Mouse (Mus musculus): ENCODE results near the gene Msl1. TPM values are rescaled to one million over a fixed set of nuclear protein-coding genes. Genes with fewer than 3 reads are reported as not detected.

Gene Msl1
- polyA plus RNA-seq, 1 experiment from 2014 or later = 33.6 TPM

DNA sequence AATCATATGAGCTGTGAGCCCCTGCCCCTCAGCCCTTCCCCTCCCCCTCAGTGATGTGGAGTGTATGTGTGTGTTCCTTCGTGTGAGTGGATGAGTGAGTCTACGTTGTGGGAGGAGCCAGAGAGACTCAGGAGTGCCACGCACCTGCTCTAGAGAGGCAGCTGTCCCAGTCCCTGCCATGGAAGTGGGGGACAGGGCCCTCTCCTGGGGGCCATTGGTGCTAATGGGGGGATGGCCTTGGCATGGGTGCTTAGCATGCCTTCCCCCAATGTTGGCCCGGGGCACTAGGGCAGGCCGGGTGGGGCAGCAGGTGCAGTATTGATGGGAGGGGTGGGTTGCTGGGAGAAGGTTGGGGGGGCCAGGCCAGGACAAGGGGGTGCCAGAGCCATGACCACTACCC is 28.5 kb upstream of the Msl1 start:
- Histone ChIP-seq H3K9ac (no peak overlapping the region), H3K27ac (peak overlapping the region; percentile 49; the same call in 1 of the 2 replicates), H3K27me3 (replicated peaks) (no peaks in the 10 kb centered on the region), H3K4me3 (no peak overlapping the region), H3K9me3 (no peaks in the 10 kb centered on the region), H3K4me1 (peaks cover 38% of the 10 kb centered on the region), H3K36me3 (replicated peaks) (peaks cover 39% of the 10 kb centered on the region), H3K4me2 (no peak overlapping the region)
- ATAC-seq (replicated peaks) = 0 out of 2 replicates have a peak, but pooled peaks have one; percentile 28
- 34% methylated on average over 5 of the region's 5 CpGs for WGBS

DNA sequence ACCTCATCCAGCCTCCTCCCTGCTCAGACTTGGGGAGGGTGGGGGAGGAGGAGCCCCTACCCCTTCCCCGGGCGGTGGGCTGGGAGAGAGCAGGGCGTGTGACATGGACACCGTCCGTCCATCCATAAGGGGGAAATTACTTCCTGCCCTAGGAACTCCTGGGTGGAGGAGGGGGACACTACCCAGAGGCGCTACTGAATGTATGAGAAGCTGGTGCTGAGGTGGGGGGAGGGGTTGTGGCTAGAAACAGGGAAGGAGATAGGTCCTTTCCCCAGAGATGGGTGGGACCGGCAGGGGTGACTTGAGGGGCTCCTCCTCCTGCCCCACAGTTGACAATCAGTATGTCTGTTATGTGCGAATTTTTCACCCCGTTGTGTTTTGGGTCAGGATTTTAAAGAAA is 28.0 kb upstream of the Msl1 start:
- 0 out of 2 replicates have a peak, but pooled peaks have one; percentile 31 for ATAC-seq (replicated peaks)
- H3K9me3 ChIP-seq = no peaks in the 10 kb centered on the region
- WGBS = 17% methylated on average over 9 of the region's 9 CpGs
- H3K4me1 ChIP-seq = peaks cover 38% of the 10 kb centered on the region
- peak overlapping the region; percentile 49; the same call in 1 of the 2 replicates for H3K27ac ChIP-seq
- no peak overlapping the region for H3K4me2 ChIP-seq
- H3K27me3 ChIP-seq (replicated peaks) = no peaks in the 10 kb centered on the region
- H3K4me3 ChIP-seq = no peak overlapping the region
- H3K36me3 ChIP-seq (replicated peaks) = peaks cover 35% of the 10 kb centered on the region
- no peak overlapping the region for H3K9ac ChIP-seq

- Histone ChIP-seq H3K9ac (no peak overlapping the region), H3K27me3 (replicated peaks) (no peaks in the 10 kb centered on the region), H3K4me3 (no peak overlapping the region), H3K4me2 (peak overlapping the region; percentile 6; the same call in 1 of the 2 replicates), H3K9me3 (no peaks in the 10 kb centered on the region), H3K36me3 (replicated peaks) (peaks cover 31% of the 10 kb centered on the region), H3K27ac (peak overlapping the region; percentile 49), H3K4me1 (peaks cover 40% of the 10 kb centered on the region)
- no peak for ATAC-seq (replicated peaks)
- 14% methylated on average over 4 of the region's 4 CpGs for WGBS
Observed at GRCm38 (mm10) chr11:98767713-98768112, 27.6 kb upstream of the Msl1 start.

- 18% methylated on average over 39 of the region's 39 CpGs for WGBS
Observed at GRCm38 (mm10) chr11:98768127-98769006, 26.9 kb upstream of the Msl1 start.

DNA sequence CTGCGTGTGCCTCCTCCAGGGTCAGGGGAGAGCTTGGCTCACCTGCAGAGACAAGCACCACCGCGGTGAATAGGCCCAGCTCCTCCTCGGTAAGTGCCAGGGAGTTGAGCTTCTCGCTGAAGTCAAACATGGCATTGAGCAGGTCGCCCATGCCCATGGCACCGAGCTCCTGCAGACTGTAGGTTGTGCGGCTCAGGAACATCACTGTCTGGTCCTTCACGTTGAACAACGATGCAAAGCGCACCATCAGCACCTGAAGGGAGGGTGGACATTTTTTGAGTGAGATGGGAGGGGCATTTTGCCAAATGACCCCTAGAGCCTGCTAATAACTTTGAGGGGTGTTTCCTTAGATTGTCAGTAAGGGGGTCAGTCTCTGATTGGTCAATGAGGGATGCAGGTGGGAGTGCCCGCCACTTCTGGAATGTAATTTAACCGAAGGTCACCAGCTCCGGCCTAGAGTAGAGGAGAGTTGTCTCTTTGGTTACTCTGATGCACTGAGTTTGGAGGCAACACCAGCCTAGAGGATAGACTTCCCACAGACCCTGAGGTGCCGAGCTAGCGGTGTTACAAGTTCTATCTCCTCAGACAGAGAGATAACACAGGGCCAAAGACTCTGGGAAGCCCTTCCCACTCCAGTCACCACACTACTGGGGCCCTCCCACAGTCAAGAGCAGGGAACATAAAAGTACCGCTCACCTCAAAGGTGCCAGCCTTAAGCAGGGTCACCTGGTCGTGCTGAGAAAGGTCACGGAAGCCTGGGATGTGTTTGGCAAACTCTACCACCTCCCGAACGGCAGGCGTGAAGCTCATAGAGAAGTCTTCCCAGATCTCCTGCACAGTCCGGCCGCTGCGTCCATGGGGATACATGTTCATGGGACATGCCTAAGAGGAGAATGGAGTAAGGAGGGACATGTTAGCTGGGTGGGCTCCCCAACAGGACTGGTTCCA is 26.0 kb upstream of the Msl1 start:
- Histone ChIP-seq H3K4me3 (no peak overlapping the region), H3K36me3 (replicated peaks) (peaks cover 16% of the 10 kb centered on the region), H3K4me2 (no peak overlapping the region), H3K9ac (no peak overlapping the region), H3K9me3 (no peaks in the 10 kb centered on the region), H3K27me3 (replicated peaks) (no peaks in the 10 kb centered on the region), H3K4me1 (peaks cover 53% of the 10 kb centered on the region), H3K27ac (no peak overlapping the region)
- 91% methylated on average over 25 of the region's 25 CpGs for WGBS
- no peak for ATAC-seq (replicated peaks)

More at GRCm38 (mm10) chr11:98768127-98769006, 26.9 kb upstream of the Msl1 start:
- Histone ChIP-seq H3K27me3 (replicated peaks) (no peaks in the 10 kb centered on the region), H3K36me3 (replicated peaks) (peaks cover 25% of the 10 kb centered on the region), H3K9ac (no peak overlapping the region), H3K4me1 (peaks cover 44% of the 10 kb centered on the region), H3K4me3 (no peak overlapping the region), H3K4me2 (peak overlapping the region; percentile 6; the same call in 1 of the 2 replicates), H3K9me3 (no peaks in the 10 kb centered on the region), H3K27ac (peak overlapping the region; percentile 49)
- no peak for ATAC-seq (replicated peaks)

GRCm38 (mm10) chr11:98770096-98770975 is 25.0 kb upstream of the Msl1 start:
- ATAC-seq (replicated peaks) = no peak
- Histone ChIP-seq H3K4me3 (no peak overlapping the region), H3K27me3 (replicated peaks) (no peaks in the 10 kb centered on the region), H3K9ac (no peak overlapping the region), H3K36me3 (replicated peaks) (peaks cover 10% of the 10 kb centered on the region; the same call in 1 of the 2 replicates), H3K9me3 (no peaks in the 10 kb centered on the region), H3K4me1 (peaks cover 57% of the 10 kb centered on the region), H3K27ac (no peak overlapping the region), H3K4me2 (no peak overlapping the region)
- 95% methylated on average over 26 of the region's 26 CpGs for WGBS

GRCm38 (mm10) chr11:98771131-98771530 is 24.2 kb upstream of the Msl1 start:
- H3K27ac ChIP-seq = no peak overlapping the region
- H3K27me3 ChIP-seq (replicated peaks) = no peaks in the 10 kb centered on the region
- H3K36me3 ChIP-seq (replicated peaks) = peaks cover 10% of the 10 kb centered on the region; the same call in 1 of the 2 replicates
- peaks cover 58% of the 10 kb centered on the region for H3K4me1 ChIP-seq
- H3K4me2 ChIP-seq = no peak overlapping the region
- H3K9ac ChIP-seq = no peak overlapping the region
- WGBS = 92% methylated on average over 18 of the region's 18 CpGs
- H3K4me3 ChIP-seq = no peak overlapping the region
- no peaks in the 10 kb centered on the region for H3K9me3 ChIP-seq
- ATAC-seq (replicated peaks) = no peak

DNA sequence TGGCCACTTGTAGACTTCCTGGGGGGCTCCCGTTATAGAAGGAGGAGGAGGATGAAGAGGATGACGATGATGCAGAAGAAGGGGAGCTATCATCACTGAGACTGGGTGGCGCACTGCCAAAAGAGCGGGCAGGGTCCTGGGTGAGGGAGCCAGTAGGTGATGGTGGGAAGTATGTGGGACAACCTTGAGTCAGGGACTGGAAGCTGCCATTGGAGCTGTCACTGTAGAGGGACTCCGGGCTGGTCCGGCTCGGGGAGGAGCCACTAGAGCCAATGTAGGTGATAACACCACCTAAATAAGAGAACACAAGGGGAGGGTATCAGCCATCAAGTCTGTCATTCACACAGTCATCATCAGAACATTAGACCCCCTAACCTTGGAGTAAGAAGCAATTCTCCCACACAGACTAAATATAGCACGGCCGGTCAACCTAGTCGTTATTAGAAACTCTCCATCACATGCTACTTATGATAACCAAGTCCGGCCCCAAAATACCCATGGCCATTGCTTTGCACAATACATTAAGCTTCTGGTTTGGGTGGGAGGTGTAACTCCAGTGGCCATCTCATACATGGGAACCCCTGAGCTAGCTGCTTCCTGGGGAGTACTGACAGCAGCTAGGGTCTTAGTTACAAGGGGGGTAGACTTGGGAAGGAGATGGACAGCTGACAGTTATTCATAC is 23.3 kb upstream of the Msl1 start:
- Histone ChIP-seq H3K4me3 (no peak overlapping the region), H3K4me2 (no peak overlapping the region), H3K9ac (no peak overlapping the region), H3K4me1 (peaks cover 57% of the 10 kb centered on the region), H3K36me3 (replicated peaks) (peaks cover 10% of the 10 kb centered on the region; the same call in 1 of the 2 replicates), H3K9me3 (no peaks in the 10 kb centered on the region), H3K27me3 (replicated peaks) (no peaks in the 10 kb centered on the region), H3K27ac (no peak overlapping the region)
- 95% methylated on average over 11 of the region's 11 CpGs for WGBS
- no peak for ATAC-seq (replicated peaks)

GRCm38 (mm10) chr11:98772667-98773171 is 22.6 kb upstream of the Msl1 start:
- WGBS = 79% methylated on average over 8 of the region's 8 CpGs
- no peak overlapping the region for H3K4me2 ChIP-seq

DNA sequence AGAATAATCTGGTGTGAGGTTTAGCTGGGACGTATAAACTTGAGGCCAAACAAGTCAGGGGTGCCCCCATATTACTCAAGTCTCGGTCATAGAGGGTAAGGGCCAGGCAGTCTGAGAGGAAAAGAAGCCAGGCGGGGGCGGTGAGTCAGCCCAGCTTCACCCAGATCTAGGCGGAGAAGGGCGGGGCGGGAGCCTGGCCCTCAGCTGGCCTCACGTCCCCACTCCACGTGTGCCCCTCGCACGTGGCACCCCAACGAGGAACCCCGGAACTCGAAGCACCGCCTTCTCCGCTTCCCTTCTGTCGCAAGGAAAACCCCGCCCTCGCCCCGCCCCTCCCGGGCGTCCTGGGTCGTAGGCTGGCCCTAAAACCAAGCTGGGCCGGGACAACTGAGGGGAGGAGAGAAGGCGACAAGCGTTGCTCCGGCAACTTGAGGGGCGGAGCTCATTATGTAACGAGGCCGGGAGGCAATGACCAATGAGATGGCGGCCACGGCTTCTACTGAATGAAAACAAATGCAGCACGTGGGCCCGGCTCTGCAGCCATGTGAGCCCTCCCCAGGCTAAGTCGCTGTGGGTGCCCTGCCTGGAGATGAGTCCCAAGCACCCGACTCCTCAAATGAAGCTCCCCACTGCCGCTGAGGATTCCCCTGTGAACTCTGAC is 21.6 kb upstream of the Msl1 start:
- WGBS = under 1% methylated on average over 37 of the region's 37 CpGs
- Histone ChIP-seq H3K4me3 (peak overlapping the region; percentile 44), H3K4me2 (peak overlapping the region; percentile 97), H3K4me1 (peaks cover 43% of the 10 kb centered on the region), H3K27me3 (replicated peaks) (no peaks in the 10 kb centered on the region), H3K9me3 (no peaks in the 10 kb centered on the region), H3K36me3 (replicated peaks) (peaks cover 9% of the 10 kb centered on the region; the same call in 1 of the 2 replicates), H3K27ac (0 out of 2 replicates have a peak overlapping the region, but pooled peaks have one; percentile 75), H3K9ac (peak overlapping the region; percentile 49; the same call in 1 of the 2 replicates)
- peak; percentile 57 for ATAC-seq (replicated peaks)

More at GRCm38 (mm10) chr11:98772667-98773171, 22.6 kb upstream of the Msl1 start:
- Histone ChIP-seq H3K4me1 (peaks cover 53% of the 10 kb centered on the region), H3K27me3 (replicated peaks) (no peaks in the 10 kb centered on the region), H3K9ac (no peak overlapping the region), H3K4me3 (no peak overlapping the region), H3K27ac (no peak overlapping the region), H3K9me3 (no peaks in the 10 kb centered on the region), H3K36me3 (replicated peaks) (peaks cover 10% of the 10 kb centered on the region; the same call in 1 of the 2 replicates)
- ATAC-seq (replicated peaks) = no peak
